Mouse (Mus musculus) kidney, adult 2 months (tissue): Measurements from ENCODE around the gene Abce1. TPM values are rescaled to one million over a fixed set of nuclear protein-coding genes. Genes with fewer than 3 reads are reported as not detected.
"Not testable (repeated sequence)": the region's sequence is repeated elsewhere in the genome, so short reads cannot be mapped to it uniquely, and the experiment has no call there.

Experiments
- DNase-seq: peaks from one replicate; pipeline ENCODE4 v3.0.0; 2021
- H3K27ac ChIP-seq: fragments of 200-500 bp; 2 replicates; pipeline ENCODE4 v1.5.1; 2012; ENCODE audit warnings: low read depth, low read length, control low read depth, inconsistent platforms; ENCODE audit not compliant: insufficient read depth
- H3K27me3 ChIP-seq: fragments of 200-500 bp; replicated peaks from 2 replicates; pipeline ENCODE4 v1.6.1; 2012; ENCODE audit warnings: mild to moderate bottlenecking, moderate library complexity, low read length, inconsistent platforms; ENCODE audit not compliant: control insufficient read depth, insufficient read depth
- H3K36me3 ChIP-seq: fragments of 200-500 bp; 2 replicates; pipeline ENCODE4 v1.6.1; 2012; ENCODE audit warnings: mild to moderate bottlenecking, moderate library complexity, low read length, inconsistent platforms; ENCODE audit not compliant: control insufficient read depth, insufficient read depth
- H3K4me1 ChIP-seq: fragments of 200-500 bp; 2 replicates; pipeline ENCODE4 v1.6.1; 2011; ENCODE audit warnings: low read length; ENCODE audit not compliant: control insufficient read depth, insufficient read depth
- H3K4me3 ChIP-seq: fragments of 200-500 bp; 2 replicates; pipeline ENCODE4 v1.5.1; 2011; ENCODE audit warnings: mild to moderate bottlenecking, low read depth, low read length, control low read depth; ENCODE audit not compliant: insufficient read depth
- CTCF ChIP-seq: fragments of 200-500 bp; conservative IDR thresholded peaks from 2 replicates; pipeline ENCODE4 v1.5.1; 2011; ENCODE audit warnings: low read depth, mild to moderate bottlenecking, control low read depth, low read length, moderate library complexity, mixed read lengths; ENCODE audit not compliant: insufficient read depth, insufficient read length
- POLR2A ChIP-seq: fragments of 200-500 bp; IDR thresholded peaks from one replicate; pipeline ENCODE4 v1.6.1; 2011; ENCODE audit warnings: low read depth, low read length, control low read depth
- WGBS: fragments of 180-500 bp; shearing (Covaris S2); methylation state at CpG from one replicate; pipeline ENCODE4 v1.1.7; 2018; 5-methylcytosine and 5-hydroxymethylcytosine counted together
- polyA plus RNA-seq: library from polyadenylated mRNA; depleted of rRNA; stranded (reverse); fragments of >200 nt; gene quantifications from 2 replicates; pipeline ENCODE4 v1.2.3, GENCODE M21; 2012

Gene Abce1
- polyA plus RNA-seq, 1 experiment = 17.0 TPM

DNA sequence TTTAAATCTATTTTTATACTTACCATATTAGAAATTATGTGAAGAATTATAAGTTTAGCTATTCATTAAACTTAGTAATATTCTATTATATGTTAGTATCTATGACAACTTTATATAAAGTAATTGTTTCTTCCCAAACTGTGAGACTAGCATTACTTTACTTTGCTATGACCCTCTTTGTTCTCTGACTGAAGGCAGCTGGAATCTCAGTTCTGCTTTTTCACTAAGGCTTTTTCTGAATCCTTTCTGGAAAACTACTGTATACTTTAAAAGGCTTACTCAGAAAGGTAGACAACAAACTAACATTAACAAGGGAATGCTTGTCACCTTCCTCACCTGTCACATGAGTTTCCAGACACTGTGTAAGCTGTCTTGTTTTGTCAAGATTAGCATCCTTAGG lies 11.8 kb upstream of the Abce1 start:
- Histone ChIP-seq H3K4me3 (no peak overlapping the region), H3K36me3 (peaks cover 1% of the 10 kb centered on the region), H3K27me3 (no peaks in the 10 kb centered on the region), H3K4me1 (no peaks in the 10 kb centered on the region), H3K27ac (no peak overlapping the region)
- TF ChIP-seq CTCF = no peak
- TF ChIP-seq POLR2A = no peak
- no peak for DNase-seq

DNA sequence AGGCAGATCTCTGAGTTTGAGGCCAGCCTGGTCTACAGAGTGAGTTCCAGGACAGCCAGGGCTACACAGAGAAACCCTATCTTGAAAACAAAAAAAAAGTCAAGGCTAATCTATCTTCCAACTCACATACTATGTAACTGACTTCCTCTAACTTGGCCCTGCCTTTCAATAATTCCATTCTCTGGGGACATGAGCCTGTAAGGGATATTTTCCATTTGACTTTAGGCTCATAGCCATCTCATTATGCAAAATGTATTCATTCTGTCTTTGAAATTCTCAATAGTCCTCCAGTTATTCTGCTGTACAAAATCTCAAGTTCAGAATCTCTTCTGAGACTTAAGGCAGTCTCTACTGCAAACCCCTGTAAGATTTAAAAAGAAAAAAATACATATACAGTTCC lies 10.0 kb upstream of the Abce1 start:
- Histone ChIP-seq H3K36me3 (peaks cover 1% of the 10 kb centered on the region), H3K4me1 (no peaks in the 10 kb centered on the region), H3K4me3 (no peak overlapping the region), H3K27ac (no peak overlapping the region), H3K27me3 (no peaks in the 10 kb centered on the region)
- no peak for DNase-seq
- TF ChIP-seq POLR2A = no peak
- TF ChIP-seq CTCF = no peak

DNA sequence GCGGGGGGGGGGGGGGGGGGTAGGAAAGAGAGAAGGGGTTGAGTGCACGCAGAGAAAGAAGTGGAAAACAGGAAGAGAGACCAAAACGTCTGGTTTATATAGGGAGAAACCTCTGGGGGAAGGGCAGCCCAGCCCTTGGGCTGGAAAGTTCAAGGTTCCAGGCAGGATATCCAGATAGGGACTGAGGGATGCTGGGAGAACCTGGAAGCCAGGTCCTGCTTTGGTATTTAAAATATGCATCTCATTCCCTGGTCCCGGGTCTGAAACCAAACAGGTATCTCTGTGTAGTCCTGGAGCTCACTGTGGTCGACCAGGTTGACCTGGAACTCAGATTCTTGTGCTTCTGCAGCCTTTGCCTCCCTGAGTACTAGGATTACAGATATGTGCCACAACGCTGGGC lies 1.1 kb upstream of the Abce1 start:
- peak; percentile 7 for DNase-seq
- no peak for TF ChIP-seq POLR2A
- TF ChIP-seq CTCF = no peak
- H3K27me3 ChIP-seq = no peaks in the 10 kb centered on the region
- 38% methylated on average over 4 of the region's 6 CpGs for WGBS
- no peaks in the 10 kb centered on the region; the same call in none of the 2 replicates for H3K36me3 ChIP-seq
- H3K4me1 ChIP-seq = peaks cover 3% of the 10 kb centered on the region; the same call in 1 of the 2 replicates
- H3K27ac ChIP-seq = no peak overlapping the region
- no peak overlapping the region for H3K4me3 ChIP-seq

DNA sequence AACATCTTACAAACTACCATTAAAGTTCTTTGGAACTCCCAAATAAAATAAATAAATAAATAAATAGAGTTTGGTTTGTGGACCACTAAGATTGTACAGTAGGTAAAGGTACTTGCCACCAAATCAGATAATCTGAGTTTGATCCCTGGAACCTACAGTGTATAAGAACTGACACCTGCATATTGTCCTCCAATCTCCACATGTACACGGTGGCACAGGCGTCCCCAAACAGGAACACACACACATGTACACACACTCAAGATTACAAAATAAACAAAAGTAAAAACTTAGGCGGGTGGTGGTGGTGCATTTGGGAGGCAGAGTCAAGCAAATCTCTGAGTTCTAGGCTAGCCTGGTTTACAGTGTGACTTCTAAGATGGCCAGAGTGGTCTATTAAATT lies 4.9 kb downstream of the Abce1 start:
- Histone ChIP-seq H3K36me3 (peaks cover 8% of the 10 kb centered on the region), H3K4me3 (no peak overlapping the region), H3K27ac (no peak overlapping the region), H3K27me3 (no peaks in the 10 kb centered on the region), H3K4me1 (no peaks in the 10 kb centered on the region)
- 96% methylated on average over 3 of the region's 3 CpGs for WGBS
- no peak for DNase-seq
- no peak for TF ChIP-seq POLR2A
- no peak for TF ChIP-seq CTCF

DNA sequence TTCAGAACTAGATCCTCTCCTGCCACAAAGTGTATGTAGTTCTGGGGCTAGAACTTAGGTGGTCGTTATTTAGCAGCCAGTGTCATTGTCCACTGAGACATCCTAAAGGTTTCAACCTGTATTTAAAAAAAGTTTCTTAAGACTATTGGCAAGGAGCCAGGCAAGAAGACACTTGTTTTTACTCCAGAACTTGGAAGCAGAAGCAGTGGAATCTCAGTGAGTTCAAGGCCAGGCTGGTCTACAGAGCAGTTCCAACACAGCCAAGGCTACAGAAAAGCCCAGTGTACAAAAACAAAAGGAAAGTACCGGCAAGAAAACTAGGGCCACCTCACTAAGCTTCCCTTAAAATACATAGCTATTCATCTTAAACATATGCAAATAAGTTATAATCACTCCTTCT lies 19.0 kb downstream of the Abce1 start:
- WGBS = 90% methylated on average over 2 of the region's 2 CpGs
- H3K27ac ChIP-seq = no peak overlapping the region
- H3K4me1 ChIP-seq = no peaks in the 10 kb centered on the region
- TF ChIP-seq POLR2A (no peak), CTCF (no peak)
- no peak overlapping the region for H3K4me3 ChIP-seq
- no peak for DNase-seq
- H3K36me3 ChIP-seq = peaks cover 6% of the 10 kb centered on the region
- H3K27me3 ChIP-seq = no peaks in the 10 kb centered on the region

DNA sequence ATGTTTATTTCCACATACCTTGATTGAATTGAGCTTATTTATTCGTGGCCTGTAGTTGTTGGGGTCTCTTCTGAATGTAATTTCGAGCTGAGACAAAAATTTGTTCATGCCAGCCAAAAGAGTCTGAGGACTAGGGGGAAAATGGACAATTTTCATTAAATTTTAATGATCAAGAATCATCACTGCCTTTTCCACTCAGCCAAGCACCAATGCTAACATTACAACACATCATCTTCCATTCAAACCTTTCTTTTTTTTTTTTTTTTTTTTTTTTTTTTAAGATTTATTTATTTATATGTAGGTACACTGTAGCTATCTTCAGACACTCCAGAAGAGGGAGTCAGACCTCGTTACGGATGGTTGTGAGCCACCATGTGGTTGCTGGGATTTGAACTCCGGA lies 25.6 kb downstream of the Abce1 start:
- not testable (repeated sequence) for H3K36me3 ChIP-seq

DNA sequence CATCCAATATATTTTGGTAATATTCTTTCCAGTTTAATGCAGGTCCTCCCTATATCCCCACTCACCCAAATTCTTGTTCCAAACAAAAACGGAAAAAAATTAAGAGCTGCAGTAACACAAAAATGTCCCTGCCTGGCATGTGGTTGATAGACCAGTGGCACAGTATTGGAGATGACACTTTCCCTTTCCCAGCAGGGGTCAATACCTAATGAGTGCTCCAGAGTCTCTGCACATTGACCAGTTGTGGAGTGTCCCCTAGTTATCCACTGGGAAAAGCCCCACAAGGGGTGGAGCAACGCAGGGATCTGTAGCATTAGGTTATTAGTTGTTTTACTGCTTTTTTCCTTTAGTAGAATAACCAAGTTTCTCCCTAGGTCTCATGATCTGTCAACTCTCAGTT lies 30.6 kb downstream of the Abce1 start:
- Histone ChIP-seq H3K4me1 (peaks cover 3% of the 10 kb centered on the region; the same call in 1 of the 2 replicates), H3K27me3 (no peaks in the 10 kb centered on the region), H3K4me3 (no peak overlapping the region), H3K36me3 (peaks cover 4% of the 10 kb centered on the region), H3K27ac (no peak overlapping the region)
- TF ChIP-seq POLR2A = no peak
- no peak for TF ChIP-seq CTCF
- DNase-seq = no peak
- 33% methylated on average over 2 of the region's 2 CpGs for WGBS

More for the DNA sequence above, 25.6 kb downstream of the Abce1 start:
- H3K4me1 ChIP-seq, DNase-seq, H3K4me3 ChIP-seq, H3K27me3 ChIP-seq, H3K27ac ChIP-seq: not testable (repeated sequence)
- WGBS = 89% methylated on average over 5 of the region's 5 CpGs

DNA sequence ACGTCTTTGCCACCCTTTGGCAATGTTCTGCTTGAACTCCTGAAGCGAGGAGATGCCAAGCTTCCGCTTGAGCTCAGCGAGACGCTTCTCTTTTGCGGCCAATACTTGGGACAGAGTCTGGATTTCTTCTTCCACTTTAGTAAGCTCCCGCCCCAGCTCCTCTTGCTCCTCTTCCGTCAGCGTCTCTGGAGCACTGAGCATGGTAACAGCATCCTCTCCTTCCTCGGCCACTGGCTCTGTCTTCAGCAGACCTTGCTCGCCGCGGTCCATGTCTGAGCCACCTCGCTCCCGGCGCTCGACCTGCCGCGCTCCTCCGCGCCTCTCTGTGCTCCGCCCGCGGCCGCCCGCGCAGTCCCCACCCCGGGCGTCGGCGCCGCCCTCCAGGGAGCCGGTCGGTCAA lies 31.0 kb downstream of the Abce1 start:
- peaks cover 3% of the 10 kb centered on the region for H3K36me3 ChIP-seq
- H3K4me1 ChIP-seq = peaks cover 3% of the 10 kb centered on the region; the same call in 1 of the 2 replicates
- peak; percentile 13 for DNase-seq
- H3K27ac ChIP-seq = no peak overlapping the region
- 2% methylated on average over 34 of the region's 34 CpGs for WGBS
- no peak for TF ChIP-seq CTCF
- TF ChIP-seq POLR2A = no peak
- peak overlapping the region; percentile 59 for H3K4me3 ChIP-seq
- no peaks in the 10 kb centered on the region for H3K27me3 ChIP-seq

DNA sequence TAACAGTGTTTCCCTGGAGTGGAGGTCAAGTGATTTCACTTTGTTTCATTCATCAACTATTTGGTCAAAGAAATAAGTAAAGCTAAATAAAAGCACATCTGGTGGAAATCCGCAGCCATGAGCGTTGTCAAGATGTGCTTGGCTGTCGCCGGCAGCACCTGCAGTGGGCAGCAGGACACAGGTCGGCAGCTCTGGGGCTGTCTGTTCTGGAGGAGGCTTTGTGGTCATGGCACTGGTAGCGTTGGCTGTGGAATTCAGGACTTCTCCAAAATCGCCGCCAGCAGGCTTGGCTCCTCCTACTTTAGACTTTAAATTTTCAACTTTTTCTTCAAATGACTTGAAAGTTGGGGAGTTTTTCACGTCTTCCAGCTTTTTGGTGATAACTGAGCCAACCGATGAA lies 31.5 kb downstream of the Abce1 start:
- not testable (repeated sequence) for DNase-seq, H3K4me1 ChIP-seq, H3K36me3 ChIP-seq, H3K27ac ChIP-seq, H3K27me3 ChIP-seq
- 32% methylated on average over 10 of the region's 10 CpGs for WGBS
- H3K4me3 ChIP-seq = peak overlapping the region; percentile 59; the same call in 1 of the 2 replicates
